Mouse (Mus musculus): ENCODE results near the gene Kcnip4. TPM values are rescaled to one million over a fixed set of nuclear protein-coding genes. Genes with fewer than 3 reads are reported as not detected.

Kcnip4 gene
- not detected in 4 replicates for total RNA-seq (2023; ENCODE audit: inconsistent age)

DNA sequence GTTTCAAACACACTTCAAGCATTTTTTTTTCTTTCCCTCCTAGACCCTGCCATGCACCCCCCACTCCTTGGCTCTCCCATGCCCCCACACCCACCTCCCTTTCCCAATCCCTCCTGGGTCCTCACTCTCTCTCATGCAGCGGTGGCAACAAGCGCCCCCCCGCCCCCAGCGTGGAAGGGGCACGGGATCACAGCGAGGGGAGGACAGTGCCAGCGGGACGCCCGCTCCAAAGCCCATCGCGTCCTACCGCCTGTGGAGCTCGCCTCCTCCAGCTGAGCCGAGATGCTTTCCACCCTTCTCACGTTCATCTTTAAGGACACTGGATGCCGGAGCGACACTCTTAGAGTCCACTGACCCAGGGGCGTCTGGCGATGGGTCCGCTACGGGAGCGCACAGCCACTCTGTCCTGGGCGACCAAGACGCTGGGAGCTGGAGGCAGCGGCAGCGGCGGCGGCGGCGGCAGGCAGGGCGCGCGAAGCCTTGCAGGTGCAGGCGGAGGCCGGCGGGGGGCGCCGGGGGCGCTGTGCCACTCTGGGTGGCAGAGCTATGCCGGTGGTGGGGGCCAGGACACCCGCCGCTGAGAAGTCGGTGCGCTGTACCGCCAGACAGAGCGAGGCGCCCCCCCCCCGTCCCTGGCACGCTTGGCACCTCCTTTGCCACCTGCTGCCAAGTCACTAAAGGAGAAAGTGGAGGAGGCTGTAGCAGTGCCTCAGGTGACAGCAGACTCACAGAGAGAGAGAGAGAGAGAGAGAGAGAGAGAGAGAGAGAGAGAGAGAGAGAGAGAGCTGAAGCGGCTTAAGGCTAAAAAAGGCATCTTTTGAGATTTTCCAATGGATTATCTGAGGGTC is at the start of gene Kcnip4:
TSS of gene Kcnip4 (minus strand) at position 514 of the 848 bp plus-strand sequence.

